Mouse (Mus musculus) stomach, postnatal 0 days (tissue): ENCODE data around the gene Gdf9.

Source experiments
- CTCF ChIP-seq: IDR thresholded peaks from 2 replicates; pipeline ENCODE4 v1.5.1; 2016; ENCODE audit warnings: antibody characterized with exemption, low read depth, mild to moderate bottlenecking, moderate library complexity
- EP300 ChIP-seq: optimal IDR thresholded peaks from 2 replicates; pipeline ENCODE3; 2016; ENCODE audit warnings: antibody characterized with exemption

DNA sequence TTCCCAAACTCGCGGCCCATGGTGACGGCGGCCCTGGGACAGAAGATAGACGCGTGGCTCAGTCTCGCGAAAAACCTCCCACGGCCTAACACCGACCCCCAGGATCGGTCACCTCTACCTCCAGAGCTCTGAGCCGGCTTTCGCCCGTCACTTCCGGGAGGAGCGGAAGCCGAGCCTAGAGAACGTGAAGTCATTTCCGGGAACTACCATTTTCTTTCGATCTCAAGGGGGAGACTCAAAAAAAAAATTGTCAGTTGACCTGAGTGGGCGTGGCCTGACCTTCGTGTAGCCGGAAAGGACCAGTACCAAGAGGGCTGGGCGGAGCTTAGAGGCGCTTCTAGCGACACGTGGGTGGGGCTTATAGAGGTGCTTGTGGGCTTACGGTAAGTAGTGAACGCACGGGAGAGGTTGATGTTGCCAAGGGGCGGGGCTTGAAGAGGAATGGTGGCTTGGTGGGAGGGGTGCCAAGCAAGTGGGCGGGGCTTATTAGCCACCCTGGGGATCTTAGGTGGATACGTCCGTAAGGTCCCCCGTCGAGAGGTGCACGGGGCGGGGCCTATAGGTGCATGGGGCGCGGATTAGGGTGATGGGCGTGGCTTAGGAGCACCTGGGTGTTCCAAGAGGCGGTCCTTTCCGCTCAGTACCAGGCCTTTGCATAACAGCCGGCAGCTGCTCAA is at the start of gene Gdf9, which contains the start of gene Uqcrq:
- TF ChIP-seq EP300 (peak; percentile 69), CTCF (no peak)
